Mouse (Mus musculus): ENCODE results near the gene Sh2b1. TPM values are rescaled to one million over a fixed set of nuclear protein-coding genes. Genes with fewer than 3 reads are reported as not detected.

Gene Sh2b1
- total RNA-seq, 2 experiments from 2014 or later: 59.2 to 60.9 TPM

- DNase-seq (ENCODE audit: low spot score in 2 of 2): no peak
Measured at GRCm38 (mm10) chr7:126424161-126424560, 51.1 kb downstream of the Sh2b1 start.

- DNase-seq (ENCODE audit: low spot score in 2 of 2): no peak
Measured at GRCm38 (mm10) chr7:126421756-126422155, 53.5 kb downstream of the Sh2b1 start.

- DNase-seq (ENCODE audit: low spot score in 2 of 2): no peak
Measured at GRCm38 (mm10) chr7:126418496-126418895, 56.7 kb downstream of the Sh2b1 start.

- no peak for DNase-seq (ENCODE audit: low spot score in 2 of 2)
Measured at GRCm38 (mm10) chr7:126417606-126418005, 57.6 kb downstream of the Sh2b1 start.

- no peak for DNase-seq (ENCODE audit: low spot score in 2 of 2)
Measured at GRCm38 (mm10) chr7:126417045-126417444, 58.2 kb downstream of the Sh2b1 start.

Other genes starting within 250 kb of the Sh2b1 start
- 10 to 100 TPM; 60.4 to 60.6 TPM for gene Sbk1, start 202.8 kb downstream of the Sh2b1 start, total RNA-seq (2021)
- gene Lat, start 105.9 kb downstream of the Sh2b1 start, total RNA-seq (2021): 1 to 10 TPM; 1.4 to 2.5 TPM
- 10 to 100 TPM; 60.1 to 65.2 TPM for gene Spns1, start 98.0 kb downstream of the Sh2b1 start, total RNA-seq (2021)
- 1 to 10 TPM; 5.8 to 7.6 TPM for gene Nfatc2ip, start 78.7 kb downstream of the Sh2b1 start, total RNA-seq (2021)
- gene Cd19, start 60.5 kb downstream of the Sh2b1 start, total RNA-seq (2021): 1 to 10 TPM in 1 of 2 experiments, under 1 TPM in 1; 0.48 to 1.6 TPM
- gene Rabep2, start 46.7 kb downstream of the Sh2b1 start, total RNA-seq (2021): 10 to 100 TPM; 52.1 to 63.2 TPM
- 100 to 1,000 TPM in 1 of 2 experiments, 10 to 100 TPM in 1; 56.9 to 145 TPM for gene Atp2a1, start 12.3 kb downstream of the Sh2b1 start, total RNA-seq (2021)
- 100 to 1,000 TPM; 158 to 166 TPM for gene Tufm, start 11.9 kb upstream of the Sh2b1 start, total RNA-seq (2021)
- 100 to 1,000 TPM; 109 to 127 TPM for gene Atxn2l, start 28.0 kb upstream of the Sh2b1 start, total RNA-seq (2021)
- 100 to 1,000 TPM; 255 to 260 TPM for gene Eif3c, start 91.0 kb upstream of the Sh2b1 start, total RNA-seq (2021)
- 1 to 10 TPM; 1.1 to 1.2 TPM for gene Apobr, start 109.5 kb upstream of the Sh2b1 start, total RNA-seq (2021)
- 10 to 100 TPM; 30.7 to 32.1 TPM for gene Cln3, start 110.4 kb upstream of the Sh2b1 start, total RNA-seq (2021)
- gene Il27, start 119.5 kb upstream of the Sh2b1 start, total RNA-seq (2021): not detected
- gene Nupr1, start 155.4 kb upstream of the Sh2b1 start, total RNA-seq (2021): 10 to 100 TPM in 1 of 2 experiments, 1 to 10 TPM in 1; 7.5 to 15.3 TPM
- gene Sgf29, start 173.9 kb upstream of the Sh2b1 start, total RNA-seq (2021): 10 to 100 TPM; 30.4 to 33.5 TPM
- gene Sult1a1, start 201.0 kb upstream of the Sh2b1 start, total RNA-seq (2021): 10 to 100 TPM; 24.0 to 45.6 TPM
- 10 to 100 TPM; 85.4 to 98.8 TPM for gene Bola2, start 220.0 kb upstream of the Sh2b1 start, total RNA-seq (2021)
- gene Slx1b, start 220.4 kb upstream of the Sh2b1 start, total RNA-seq (2021): 10 to 100 TPM; 18.4 to 18.9 TPM
- 10 to 100 TPM; 15.5 to 18.9 TPM for gene Coro1a, start 232.4 kb upstream of the Sh2b1 start, total RNA-seq (2021)

All from adrenal gland, postnatal 4 days (tissue).